Mouse (Mus musculus): ENCODE measurements around the gene Cabcoco1.

Cabcoco1 gene

DNA sequence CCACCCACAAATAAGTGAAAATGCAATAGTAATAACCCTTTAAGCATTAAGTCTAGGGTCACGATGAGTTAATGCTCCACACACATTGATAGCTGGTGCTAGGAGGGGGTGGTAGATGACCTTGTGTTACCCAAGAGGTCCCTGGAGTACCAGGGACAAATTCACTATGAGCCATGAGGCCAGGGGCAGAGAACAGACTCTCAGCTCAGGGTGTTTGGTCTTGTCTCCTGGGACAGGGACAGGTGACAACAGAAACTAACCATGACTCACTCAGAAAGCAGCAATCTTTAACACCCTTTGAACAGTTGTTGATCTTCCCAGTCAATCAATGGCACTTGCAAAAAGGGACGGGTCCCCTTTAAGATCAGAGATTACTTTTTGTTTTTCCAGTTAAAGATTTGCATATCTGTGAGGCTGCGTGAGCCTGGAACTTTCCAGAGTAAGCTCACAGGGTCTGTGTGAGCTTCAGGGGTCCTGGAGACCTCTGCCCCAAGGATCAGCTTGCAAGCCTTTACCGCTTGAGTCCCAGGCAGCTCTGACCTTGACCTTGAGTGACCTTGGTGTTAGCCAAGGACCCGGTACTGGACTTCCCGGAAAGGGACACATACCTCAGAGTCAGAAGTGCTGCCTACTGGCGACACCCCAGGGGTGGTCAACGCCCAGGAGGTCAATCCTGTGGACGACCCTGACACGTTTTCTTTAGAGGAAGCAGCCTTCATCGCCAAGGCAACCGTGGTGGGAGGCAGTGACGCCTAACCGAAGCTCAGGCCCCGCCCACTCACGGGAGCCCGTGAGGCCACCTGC, at the start of gene Cabcoco1:
TSS of gene Cabcoco1 (minus strand) at position 758 of the 804 bp plus-strand sequence.
- peak; percentile 77 for DNase-seq

DNA sequence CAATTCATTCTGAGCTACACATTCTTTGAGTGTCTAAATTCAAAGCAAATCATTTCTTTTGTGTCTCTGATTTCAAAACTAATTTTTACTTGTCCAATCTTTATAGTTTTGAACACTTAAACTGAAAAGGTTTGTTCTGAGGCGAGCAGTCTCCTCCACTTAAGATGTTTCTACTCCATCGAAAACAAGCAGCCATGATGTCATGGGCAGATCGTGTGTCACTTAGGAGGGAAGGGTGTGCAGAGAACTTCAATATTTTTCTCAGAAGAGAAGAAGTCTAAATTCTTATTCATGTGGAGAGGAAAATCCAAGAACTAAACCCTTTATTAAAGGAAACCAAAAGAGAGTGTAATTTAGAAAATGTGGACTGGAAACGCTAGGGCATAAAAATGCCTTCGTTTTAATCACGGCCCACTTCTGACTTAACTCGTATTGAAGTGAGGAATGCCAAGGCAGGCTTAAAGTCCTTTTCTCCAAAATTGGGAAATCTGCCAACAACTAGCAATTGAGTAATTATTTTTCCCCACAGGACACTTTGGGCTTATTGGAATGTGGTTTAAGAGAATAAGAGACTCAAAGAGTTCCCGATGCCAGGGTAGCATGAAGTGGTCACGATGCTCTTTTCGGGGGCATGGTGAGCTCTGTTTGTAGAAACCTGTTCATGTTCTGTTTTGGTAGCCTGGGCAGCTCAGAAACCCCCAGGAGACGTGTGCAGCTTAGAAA, 48.0 kb upstream of the Cabcoco1 start:
- no peak for DNase-seq

DNA sequence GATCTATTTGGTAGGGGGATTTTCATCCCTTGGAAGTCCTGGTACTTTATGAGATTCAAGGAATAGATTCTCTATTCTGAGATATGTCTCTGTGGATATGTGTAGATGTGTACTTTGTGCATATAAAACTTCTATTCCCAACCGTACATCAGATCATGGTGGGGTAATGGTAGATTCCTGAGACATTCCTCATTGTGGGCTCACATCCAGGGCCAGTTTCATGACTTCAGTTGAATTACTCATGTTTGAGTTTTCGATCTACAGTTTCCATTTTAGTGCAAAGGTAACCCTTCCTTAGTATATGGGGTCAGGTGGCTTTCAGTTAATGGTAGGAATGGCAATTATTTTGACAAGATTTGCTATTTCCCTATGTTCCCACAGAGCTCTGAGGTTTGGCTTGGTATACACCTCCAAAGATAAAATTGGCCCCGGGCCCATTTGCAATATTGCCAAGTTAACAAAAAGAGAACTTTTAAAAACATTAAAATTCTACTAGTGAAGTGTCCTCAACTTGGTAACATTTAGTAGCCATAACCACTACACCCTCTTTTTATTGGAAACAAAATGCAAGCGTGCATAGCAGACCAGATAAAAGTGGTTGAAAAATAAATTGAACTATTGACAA, 45.8 kb upstream of the Cabcoco1 start:
- DNase-seq: no peak

DNA sequence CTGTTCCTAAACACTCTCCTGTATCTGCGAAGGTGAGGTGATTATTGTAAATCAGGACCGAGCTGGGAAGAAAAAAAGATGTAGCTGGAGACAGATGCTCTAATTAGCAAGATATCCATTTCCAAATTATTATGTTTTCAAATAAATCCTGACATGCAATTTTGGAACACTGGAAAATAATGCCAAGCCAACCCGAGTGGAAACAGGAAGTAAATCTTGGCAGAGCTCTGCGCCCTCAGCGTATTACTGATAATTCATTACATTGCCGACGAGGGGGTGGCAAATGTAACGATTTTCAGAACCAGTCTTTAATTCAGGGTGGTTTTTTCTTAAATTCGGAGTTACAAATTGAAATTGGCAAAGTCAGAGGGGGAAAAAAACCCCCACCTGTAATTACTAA, 35.6 kb upstream of the Cabcoco1 start:
- no peak for DNase-seq

DNA sequence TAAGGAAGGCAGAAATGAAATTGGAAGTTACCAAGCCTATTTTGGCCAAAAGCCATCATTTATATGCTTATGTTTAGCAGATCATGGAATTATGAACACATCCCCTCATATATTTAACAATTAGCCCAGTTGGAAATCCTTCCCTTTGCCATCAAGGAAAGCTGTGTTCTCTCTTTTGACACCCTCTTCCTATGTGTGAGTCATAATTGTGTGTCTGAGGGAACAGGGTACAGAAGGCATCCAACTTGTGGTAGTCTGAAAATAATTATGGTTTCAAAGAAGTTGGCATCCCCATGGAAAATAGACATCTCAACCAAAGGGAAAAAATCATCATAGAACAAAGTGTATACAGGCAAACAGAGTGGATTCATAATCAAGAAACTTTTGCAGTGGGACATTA, 26.5 kb upstream of the Cabcoco1 start:
- DNase-seq: peak; percentile 14

DNA sequence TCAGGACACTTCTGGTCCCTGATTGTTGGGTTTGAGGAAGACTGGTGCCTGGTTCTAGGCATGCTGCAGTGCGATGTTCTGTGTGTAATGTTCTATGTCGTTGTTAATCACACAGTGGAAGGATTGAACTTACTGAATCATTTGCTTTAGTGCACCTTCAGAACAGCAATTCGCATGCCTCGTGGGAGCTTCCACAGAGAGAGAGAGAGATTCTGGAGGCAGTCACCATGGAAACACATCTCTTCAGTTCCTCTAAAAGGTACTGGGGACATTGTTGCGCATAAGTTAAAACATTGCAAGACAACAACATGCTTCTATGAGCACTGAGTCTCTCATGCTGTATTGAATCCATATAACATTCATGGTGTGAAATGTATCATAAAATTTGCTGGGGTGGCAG, 20.6 kb upstream of the Cabcoco1 start:
- DNase-seq: peak; percentile 59

DNA sequence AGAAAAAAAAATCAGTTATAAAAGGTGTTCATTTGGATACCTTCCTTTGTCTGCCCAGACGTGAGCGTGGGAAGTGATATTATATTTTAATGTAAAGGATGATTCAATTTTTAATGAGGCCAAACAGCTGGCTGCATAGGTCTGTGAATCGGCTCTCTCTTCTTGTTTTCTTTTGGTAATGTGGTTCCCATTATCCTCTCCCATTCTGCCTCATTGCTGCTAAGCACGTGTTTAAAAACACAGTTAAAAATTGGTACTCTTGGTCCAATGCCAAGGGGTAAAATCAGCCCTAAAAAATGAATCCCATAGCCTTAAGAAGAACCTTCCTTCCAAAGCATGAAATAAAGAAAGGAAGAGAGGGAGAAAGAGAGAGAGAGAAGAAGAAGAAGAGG, 17.1 kb upstream of the Cabcoco1 start:
- DNase-seq: no peak

DNA sequence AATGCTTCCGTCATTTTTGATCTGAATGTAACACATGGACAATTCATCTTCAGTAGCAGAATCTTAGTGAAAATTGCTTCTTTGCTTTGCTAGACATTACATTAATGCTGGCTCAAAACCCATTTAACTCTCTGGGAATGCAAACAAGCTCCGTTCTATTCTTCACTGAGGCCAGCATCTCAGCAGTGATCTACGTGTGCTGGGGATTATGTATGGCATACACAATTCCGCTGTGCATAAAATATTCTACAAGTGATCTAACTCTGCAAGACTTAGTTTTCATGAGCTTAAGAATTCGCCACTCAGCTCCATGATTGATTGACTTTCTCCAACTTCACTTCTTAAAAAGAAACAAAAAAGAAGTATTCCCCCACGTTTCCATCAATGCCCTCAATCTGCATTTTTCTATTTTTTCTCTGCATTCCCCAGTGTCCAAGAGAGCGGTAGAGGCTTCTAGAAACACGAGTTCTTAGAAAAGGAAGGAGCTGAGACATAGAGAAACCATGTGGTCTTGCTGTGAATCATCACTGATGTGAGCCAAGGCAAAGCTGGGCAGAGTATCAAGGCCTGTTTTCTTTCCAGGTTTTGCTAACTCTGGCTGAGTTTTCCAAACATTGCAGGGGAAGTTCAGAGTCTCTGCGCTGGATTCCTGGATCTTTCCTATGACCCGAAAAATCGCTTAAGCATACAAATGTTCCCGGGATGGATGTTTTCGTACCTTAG, 16.6 kb upstream of the Cabcoco1 start:
- DNase-seq: peak; percentile 83

DNA sequence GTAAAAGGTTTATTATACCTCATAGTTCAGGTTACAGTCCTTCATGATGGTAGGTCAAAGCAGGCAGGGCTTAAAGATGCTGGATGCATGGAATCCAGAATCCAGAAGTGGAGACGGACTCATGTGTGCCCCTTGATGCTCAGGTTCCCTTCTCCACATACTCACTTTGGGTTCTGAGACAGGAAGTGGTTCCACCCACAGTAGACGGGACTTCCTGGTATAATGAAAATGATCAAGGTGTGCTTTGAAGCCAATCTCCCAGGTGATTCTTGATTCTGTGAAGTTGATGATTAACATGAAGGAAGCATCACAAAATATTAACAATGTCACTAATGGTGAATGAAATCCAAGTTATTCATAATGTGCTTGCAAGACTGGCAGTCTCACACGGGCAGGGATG, 12.0 kb upstream of the Cabcoco1 start:
- DNase-seq: no peak

DNA sequence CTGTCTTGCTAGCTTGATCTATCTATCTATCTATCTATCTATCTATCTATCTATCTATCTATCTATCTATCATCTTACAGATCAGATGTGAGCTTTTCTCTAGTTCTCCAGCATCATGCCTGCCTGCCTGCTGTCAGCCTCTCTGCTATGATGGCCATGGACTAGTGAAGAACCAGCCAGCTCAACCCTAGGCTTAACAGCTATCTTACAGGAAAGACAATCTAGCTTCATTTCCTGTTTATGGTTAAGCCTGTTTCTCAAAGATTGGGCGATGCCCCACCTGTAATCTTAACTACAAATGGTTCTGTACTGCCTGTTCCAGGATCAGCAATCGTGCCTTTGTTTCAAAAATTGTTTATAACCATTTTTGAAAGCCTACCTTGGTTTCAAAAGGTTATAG, 10.9 kb upstream of the Cabcoco1 start:
- no peak for DNase-seq

DNA sequence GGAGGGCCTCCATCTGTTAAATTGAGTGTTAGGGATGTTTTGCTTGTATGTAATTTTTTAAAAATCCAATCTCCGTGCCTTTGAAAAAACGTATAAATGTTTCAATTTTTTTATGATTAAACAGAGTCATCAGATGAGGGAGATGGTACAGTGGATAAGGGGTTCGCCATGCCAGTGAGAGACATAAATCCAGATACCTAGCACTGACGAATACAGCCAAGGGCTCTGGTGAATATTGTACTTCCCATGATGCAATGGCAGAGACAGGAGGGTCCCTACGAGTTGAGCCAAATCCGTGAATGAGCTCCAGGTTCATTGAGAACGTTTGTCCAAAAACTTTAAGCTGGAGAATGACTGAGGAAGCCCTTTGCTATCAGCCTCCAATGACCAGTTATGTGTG, 9.6 kb upstream of the Cabcoco1 start:
- no peak for DNase-seq

DNA sequence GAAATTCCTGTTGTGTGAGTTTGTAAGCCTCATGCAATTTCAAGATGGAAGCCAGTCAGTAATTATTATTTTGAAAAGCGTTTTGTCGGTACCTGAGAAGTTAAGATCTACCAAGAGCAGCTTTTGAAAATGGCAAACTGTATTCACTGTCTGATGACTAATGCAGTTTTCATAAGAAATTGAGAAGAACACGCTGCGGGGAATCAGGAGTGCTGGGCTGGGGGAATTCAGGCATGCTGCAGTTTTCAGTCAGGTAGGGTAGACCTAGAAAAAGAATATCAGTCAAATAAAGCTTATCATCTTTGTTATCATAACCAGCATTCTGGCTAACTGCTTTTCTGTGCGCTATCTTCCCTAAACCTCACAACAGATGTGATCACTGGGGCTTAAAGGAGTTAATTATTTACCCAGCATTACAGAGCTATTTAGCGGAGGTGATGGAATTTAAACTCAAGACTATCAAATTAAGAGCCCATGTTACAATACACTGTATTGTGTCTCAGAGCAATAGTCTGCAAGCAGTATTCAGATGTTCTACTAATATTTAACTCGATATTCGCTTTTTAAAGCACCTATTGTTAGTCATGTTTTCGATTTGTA, 9.1 kb upstream of the Cabcoco1 start:
- DNase-seq: no peak

DNA sequence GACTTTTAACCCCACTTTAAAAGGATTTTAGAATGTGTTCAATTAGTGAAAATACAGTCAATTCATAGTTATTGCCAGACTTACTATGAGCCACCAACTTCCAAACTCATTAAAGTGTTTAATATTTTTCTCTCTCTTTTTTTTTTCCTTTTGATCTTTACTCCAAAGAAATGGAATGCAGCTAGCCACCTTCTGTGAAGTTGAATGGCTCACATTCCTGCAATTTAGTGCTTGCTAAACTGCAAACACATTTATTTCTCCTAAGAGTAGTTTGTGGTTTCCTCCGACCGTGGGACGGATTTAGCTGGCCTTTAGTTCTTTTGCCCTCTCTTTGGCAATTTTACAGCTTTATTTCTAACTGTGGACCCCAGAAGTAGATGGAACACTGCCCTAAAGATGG, 1.4 kb upstream of the Cabcoco1 start:
- no peak for DNase-seq

DNA sequence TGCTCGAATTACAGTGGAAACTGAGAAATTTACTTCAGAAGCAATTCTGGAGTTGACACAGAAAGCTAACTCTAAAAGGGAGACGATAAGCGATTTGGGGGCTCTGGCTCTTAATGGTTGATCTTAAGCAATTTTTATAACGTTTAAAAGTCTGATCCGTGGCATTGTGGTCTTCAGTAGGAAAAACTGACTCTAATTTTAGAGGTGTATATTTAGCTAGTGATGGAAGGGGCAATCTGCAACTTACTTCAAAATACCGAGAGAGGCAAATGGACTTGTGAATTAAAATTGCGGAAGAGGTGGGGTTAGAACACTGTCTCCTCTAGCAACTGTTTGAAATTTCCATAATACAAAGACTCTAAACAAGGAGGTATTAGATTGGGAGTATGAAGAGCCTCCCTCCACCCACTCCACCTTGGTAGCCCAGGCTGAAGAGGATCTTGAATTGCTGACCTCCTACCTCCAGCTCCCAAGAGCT, 286 bp upstream of the Cabcoco1 start:
- DNase-seq: no peak

DNA sequence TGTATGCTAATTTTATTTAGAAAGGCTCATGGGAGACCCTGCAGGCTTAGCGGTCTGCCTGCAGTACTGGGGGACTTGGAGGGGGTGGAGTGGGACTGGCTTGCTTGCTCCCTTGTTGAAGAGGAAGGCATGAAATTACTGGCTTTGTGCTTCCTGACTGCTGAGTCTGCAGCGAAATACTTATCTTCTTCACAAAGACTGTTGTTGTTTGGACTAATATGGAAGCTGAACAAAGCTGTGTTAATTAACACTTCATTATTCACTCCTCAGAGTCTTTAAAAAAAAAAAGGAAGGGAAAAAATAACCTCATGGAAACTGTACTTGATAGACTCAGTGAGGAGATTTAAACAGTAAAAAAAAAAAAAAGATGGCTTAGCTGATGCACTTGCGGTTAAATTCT, 1.1 kb downstream of the Cabcoco1 start:
- no peak for DNase-seq

DNA sequence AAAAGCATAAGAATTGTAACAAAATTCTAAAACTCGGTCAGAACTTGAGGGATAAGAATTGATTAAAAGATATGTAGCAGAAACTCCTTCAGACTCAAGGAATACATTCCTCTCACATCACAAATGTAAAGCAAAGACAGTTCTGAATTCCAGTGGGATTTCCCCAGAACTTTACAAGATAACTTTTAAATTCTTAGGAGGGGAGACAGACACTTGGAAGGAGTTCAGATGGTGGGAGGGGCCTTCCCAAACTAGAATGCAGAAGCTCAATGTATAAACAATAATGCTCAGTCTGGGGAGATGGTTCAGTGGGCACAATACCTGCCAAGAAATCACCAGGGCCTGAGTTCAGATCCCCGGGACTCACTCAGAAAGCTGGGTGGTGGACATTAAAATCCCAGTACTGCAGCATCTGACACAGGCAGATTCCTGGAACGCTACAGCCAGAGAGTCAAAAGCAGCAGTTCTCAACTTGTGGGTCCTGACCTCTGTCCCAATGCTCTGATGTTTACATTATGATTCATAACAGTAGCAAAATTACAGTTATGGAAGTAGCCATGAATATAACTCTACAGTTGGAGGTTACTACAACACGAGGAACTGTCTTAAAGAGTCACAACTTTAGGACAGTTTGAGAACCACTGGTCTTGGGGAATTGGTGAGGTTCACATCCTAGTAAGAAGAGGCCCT, 4.3 kb downstream of the Cabcoco1 start:
- no peak for DNase-seq

DNA sequence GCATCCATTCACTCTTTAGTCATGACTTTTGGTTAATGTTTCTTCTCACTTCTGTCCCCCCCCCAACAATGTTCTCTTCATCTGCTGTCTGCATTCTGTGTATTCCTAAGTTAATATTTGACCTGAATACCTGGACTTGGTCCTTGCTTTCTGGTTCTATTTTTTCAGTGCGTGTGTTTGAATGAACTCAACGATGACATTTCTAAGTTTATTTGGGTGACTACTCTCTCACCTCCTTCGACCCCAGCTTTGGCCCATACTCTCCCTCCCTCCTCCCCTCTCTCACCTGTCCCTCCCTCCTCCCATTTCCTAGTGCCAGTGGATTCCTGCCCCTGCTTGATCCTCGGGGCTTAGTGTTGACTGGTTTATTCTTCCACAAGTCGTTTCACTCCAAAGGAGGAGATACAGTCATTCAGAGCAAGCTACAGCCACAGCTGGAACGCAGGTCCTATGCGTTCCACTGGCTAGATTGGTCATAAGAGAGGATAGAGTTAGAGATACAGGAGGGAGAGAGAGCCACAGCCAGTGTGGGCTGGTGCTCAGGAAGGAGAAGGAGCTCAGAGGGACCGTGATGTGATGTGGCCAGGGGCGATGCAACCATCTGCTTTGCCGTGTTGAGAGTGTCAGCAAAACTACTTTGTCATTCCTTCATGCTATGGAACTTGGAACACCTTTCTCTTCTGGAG, 12.2 kb downstream of the Cabcoco1 start:
- DNase-seq: no peak

DNA sequence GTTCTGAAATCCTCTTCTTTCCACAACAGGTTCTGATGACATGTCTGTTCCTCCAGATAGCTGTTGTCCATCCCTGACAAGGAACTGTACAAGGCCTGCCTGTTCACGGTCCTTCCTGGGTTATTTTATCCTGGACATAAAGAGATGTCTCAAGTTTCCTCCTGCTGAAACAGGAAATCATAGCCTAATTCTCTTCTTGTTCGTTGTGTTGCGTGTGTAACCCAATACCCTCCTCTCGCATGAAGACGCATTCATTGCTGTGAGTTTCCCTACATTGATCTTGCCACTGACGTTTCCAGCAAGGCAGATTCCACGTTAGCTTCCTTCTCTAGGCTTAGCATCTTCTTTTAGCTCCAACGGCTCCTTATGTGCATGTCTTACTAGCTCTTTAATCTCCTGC, 12.7 kb downstream of the Cabcoco1 start:
- DNase-seq: no peak

DNA sequence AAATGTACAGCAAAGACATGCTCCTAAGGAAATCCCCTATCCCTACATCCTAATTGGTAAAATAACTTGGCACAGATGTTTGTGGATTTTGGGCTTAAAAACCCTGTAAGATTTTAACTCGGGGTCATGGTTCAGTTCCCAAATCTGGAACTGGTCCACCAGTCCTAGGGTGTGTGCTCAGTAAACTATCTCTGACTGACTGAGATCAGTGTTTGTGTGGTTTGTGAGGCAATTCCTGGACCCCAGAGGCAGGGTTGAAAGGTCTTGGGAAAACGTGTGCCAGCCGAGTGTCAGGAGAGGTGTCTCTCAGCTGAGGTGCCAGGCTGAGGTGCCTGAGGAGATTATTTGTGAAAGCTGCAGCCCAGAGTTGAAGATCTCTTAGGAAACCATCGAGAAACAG, 19.6 kb downstream of the Cabcoco1 start:
- DNase-seq: no peak

DNA sequence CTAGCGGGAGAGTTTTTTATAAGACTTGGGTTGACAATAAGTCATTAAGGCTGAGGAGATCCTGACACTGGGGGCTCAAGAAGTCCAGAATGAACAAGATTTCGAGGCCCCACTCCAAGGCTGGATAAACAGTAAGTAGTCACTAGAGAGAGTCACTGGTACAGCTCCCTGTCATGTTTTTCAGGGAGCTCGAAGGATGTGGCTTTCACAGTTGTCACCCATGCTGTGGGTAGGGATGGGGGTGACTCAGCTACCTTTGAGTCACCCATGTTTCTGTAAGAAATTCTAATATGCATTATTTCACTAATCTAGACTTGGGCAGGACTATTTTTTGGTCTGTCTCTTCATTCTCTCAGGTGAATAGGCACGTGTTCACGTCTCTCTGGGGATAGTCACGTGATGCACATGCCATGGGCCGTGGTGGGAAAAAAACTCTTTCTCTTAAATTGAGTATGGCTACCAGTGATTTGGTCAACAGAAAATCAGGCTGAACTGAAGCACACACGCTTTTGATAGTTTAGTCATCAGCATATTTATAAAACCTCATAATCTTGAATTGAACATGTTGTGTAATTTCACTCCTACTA, 29.2 kb downstream of the Cabcoco1 start:
- DNase-seq: peak; percentile 18

DNA sequence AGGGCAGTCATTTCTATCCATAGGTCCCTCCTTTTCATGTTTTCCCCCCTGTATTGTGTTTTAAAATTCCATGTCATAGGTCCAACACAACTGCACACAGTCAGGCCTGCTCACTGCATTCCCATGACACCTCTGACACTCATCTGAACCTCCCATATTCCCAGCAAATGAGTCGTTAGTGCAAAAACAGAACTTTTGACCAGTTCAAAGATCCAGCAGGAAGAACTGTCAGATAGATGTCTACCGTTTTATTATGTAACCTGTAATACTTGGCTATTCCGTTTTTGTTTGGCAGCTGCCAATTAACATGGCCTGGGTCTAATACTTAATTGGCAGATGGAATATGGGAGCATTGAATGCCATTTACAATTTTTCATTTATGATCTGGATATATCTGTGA, 34.0 kb downstream of the Cabcoco1 start:
- DNase-seq: no peak

Measured in right cerebral cortex, adult 18-20 months (tissue).